Mouse (Mus musculus) embryonic facial prominence, embryonic 13.5 days (tissue): ENCODE measurements around the gene Crnn. TPM values are rescaled to one million over a fixed set of nuclear protein-coding genes. Genes with fewer than 3 reads are reported as not detected.

ENCODE experiments used
- ATAC-seq: fragments of 200-750 bp; cut with Nextera tagmentation; 2 replicates; pipeline ENCODE4 v1.8.0; 2017; ENCODE audit warnings: low read depth; ENCODE audit not compliant: insufficient number of reproducible peaks, insufficient read depth, low FRiP score, low TSS enrichment
- H3K27ac ChIP-seq: fragments of 300-500 bp; sonication (generic); 2 replicates; pipeline ENCODE4 v1.5.1; 2015; ENCODE audit warnings: moderate library complexity, mild to moderate bottlenecking, inconsistent platforms
- H3K27me3 ChIP-seq: fragments of 300-500 bp; sonication (generic); 2 replicates; pipeline ENCODE4 v1.6.1; 2015; ENCODE audit warnings: mild to moderate bottlenecking, inconsistent platforms
- H3K36me3 ChIP-seq: fragments of 300-500 bp; sonication (generic); 2 replicates; pipeline ENCODE4 v1.6.1; 2015; ENCODE audit warnings: mild to moderate bottlenecking, inconsistent platforms
- H3K4me1 ChIP-seq: fragments of 300-500 bp; sonication (generic); 2 replicates; pipeline ENCODE4 v1.6.1; 2015; ENCODE audit warnings: inconsistent platforms
- H3K4me2 ChIP-seq: fragments of 300-500 bp; sonication (generic); 2 replicates; pipeline ENCODE4 v1.6.1; 2015; ENCODE audit warnings: moderate library complexity, mild to moderate bottlenecking, inconsistent platforms
- H3K4me3 ChIP-seq: fragments of 300-500 bp; sonication (generic); 2 replicates; pipeline ENCODE4 v1.5.1; 2015; ENCODE audit warnings: mild to moderate bottlenecking, inconsistent platforms
- H3K9ac ChIP-seq: fragments of 300-500 bp; sonication (generic); 2 replicates; pipeline ENCODE4 v1.6.1; 2015; ENCODE audit warnings: mild to moderate bottlenecking, inconsistent platforms
- H3K9me3 ChIP-seq: fragments of 300-500 bp; sonication (generic); 2 replicates; pipeline ENCODE4 v1.6.1; 2016; ENCODE audit warnings: inconsistent platforms
- WGBS: fragments of 180-500 bp; shearing (Covaris S2); methylation state at CpG from one replicate; pipeline ENCODE4 v1.1.7; 2015; ENCODE audit warnings: mixed read lengths; 5-methylcytosine and 5-hydroxymethylcytosine counted together
- polyA plus RNA-seq: library from polyadenylated mRNA; unstranded; fragments of >200 nt; fragmentation: Nextera tagmentation; extraction: Ambion mirVana; gene quantifications from 2 replicates; pipeline ENCODE4 v1.2.1, GENCODE M21; 2015

The Crnn gene
- 0.65 and 0.76 TPM in 2 replicates for polyA plus RNA-seq

GRCm38 (mm10) chr3:93144510-93145051 lies at the start of gene Crnn:
TSS of gene Crnn (plus strand) at chr3:93144787.
- Histone ChIP-seq H3K9me3 (no peaks in the 10 kb centered on the region), H3K27ac (no peak within 1 kb of the TSS), H3K27me3 (no peaks in the 10 kb centered on the region), H3K4me1 (no peaks in the 10 kb centered on the region), H3K36me3 (no peaks in the 10 kb centered on the region), H3K4me2 (no peak within 1 kb of the TSS), H3K4me3 (no peak within 1 kb of the TSS), H3K9ac (no peak within 1 kb of the TSS)
- 16% methylated on average over 1 of the region's 1 CpGs for WGBS
- 0 out of 2 replicates have a peak, but pooled peaks have one; percentile 69 for ATAC-seq

- Histone ChIP-seq H3K9me3 (no peaks in the 10 kb centered on the region), H3K4me3 (no peak overlapping the region), H3K9ac (no peak overlapping the region), H3K4me1 (no peaks in the 10 kb centered on the region), H3K27ac (no peak overlapping the region), H3K36me3 (no peaks in the 10 kb centered on the region), H3K4me2 (no peak overlapping the region), H3K27me3 (no peaks in the 10 kb centered on the region)
- WGBS = 52% methylated on average over 2 of the region's 2 CpGs
- ATAC-seq = no peak
Measured at GRCm38 (mm10) chr3:93096447-93096846, 48.1 kb upstream of the Crnn start.

- Histone ChIP-seq H3K36me3 (no peaks in the 10 kb centered on the region), H3K27ac (no peak overlapping the region), H3K4me1 (no peaks in the 10 kb centered on the region), H3K9ac (no peak overlapping the region), H3K4me3 (no peak overlapping the region), H3K9me3 (no peaks in the 10 kb centered on the region), H3K27me3 (no peaks in the 10 kb centered on the region), H3K4me2 (no peak overlapping the region)
- ATAC-seq = no peak
- WGBS = 40% methylated on average over 5 of the region's 5 CpGs
Measured at GRCm38 (mm10) chr3:93111668-93112067, 32.9 kb upstream of the Crnn start.

- WGBS = 3% methylated on average over 2 of the region's 2 CpGs
- no peaks in the 10 kb centered on the region for H3K9me3 ChIP-seq
- no peaks in the 10 kb centered on the region for H3K36me3 ChIP-seq
- H3K27ac ChIP-seq = no peak overlapping the region
- H3K27me3 ChIP-seq = no peaks in the 10 kb centered on the region
- no peak overlapping the region for H3K9ac ChIP-seq
- no peaks in the 10 kb centered on the region for H3K4me1 ChIP-seq
- no peak overlapping the region for H3K4me3 ChIP-seq
- H3K4me2 ChIP-seq = no peak overlapping the region
- ATAC-seq = no peak
Measured at GRCm38 (mm10) chr3:93114481-93114880, 30.1 kb upstream of the Crnn start.

GRCm38 (mm10) chr3:93119101-93119500 lies 25.5 kb upstream of the Crnn start:
- WGBS = 49% methylated on average over 4 of the region's 4 CpGs
- H3K9me3 ChIP-seq = no peaks in the 10 kb centered on the region

GRCm38 (mm10) chr3:93128052-93128451 lies 16.5 kb upstream of the Crnn start:
- Histone ChIP-seq H3K9me3 (no peaks in the 10 kb centered on the region), H3K4me1 (no peaks in the 10 kb centered on the region), H3K27me3 (no peaks in the 10 kb centered on the region), H3K9ac (no peak overlapping the region), H3K36me3 (no peaks in the 10 kb centered on the region), H3K27ac (no peak overlapping the region), H3K4me3 (no peak overlapping the region), H3K4me2 (no peak overlapping the region)
- ATAC-seq = no peak
- WGBS = 43% methylated on average over 4 of the region's 4 CpGs

More at GRCm38 (mm10) chr3:93119101-93119500, 25.5 kb upstream of the Crnn start:
- no peaks in the 10 kb centered on the region for H3K4me1 ChIP-seq
- H3K36me3 ChIP-seq = no peaks in the 10 kb centered on the region
- H3K4me3 ChIP-seq = no peak overlapping the region
- no peak for ATAC-seq
- no peaks in the 10 kb centered on the region for H3K27me3 ChIP-seq
- no peak overlapping the region for H3K9ac ChIP-seq
- no peak overlapping the region for H3K27ac ChIP-seq
- H3K4me2 ChIP-seq = no peak overlapping the region

GRCm38 (mm10) chr3:93129076-93129475 lies 15.5 kb upstream of the Crnn start:
- H3K27me3 ChIP-seq = no peaks in the 10 kb centered on the region
- H3K9ac ChIP-seq = no peak overlapping the region
- H3K36me3 ChIP-seq = no peaks in the 10 kb centered on the region
- no peaks in the 10 kb centered on the region for H3K4me1 ChIP-seq
- no peak for ATAC-seq
- no peak overlapping the region for H3K4me2 ChIP-seq
- no peak overlapping the region for H3K4me3 ChIP-seq
- WGBS = 58% methylated on average over 5 of the region's 5 CpGs
- no peaks in the 10 kb centered on the region for H3K9me3 ChIP-seq
- no peak overlapping the region for H3K27ac ChIP-seq

GRCm38 (mm10) chr3:93130460-93130859 lies 14.1 kb upstream of the Crnn start:
- no peaks in the 10 kb centered on the region for H3K4me1 ChIP-seq
- 0 out of 2 replicates have a peak overlapping the region, but pooled peaks have one; percentile 2 for H3K9ac ChIP-seq
- no peak overlapping the region for H3K4me3 ChIP-seq
- H3K9me3 ChIP-seq = no peaks in the 10 kb centered on the region
- 13% methylated on average over 3 of the region's 3 CpGs for WGBS
- H3K4me2 ChIP-seq = no peak overlapping the region
- no peaks in the 10 kb centered on the region for H3K36me3 ChIP-seq
- no peaks in the 10 kb centered on the region for H3K27me3 ChIP-seq
- H3K27ac ChIP-seq = no peak overlapping the region
- ATAC-seq = no peak

- Histone ChIP-seq H3K4me3 (no peak overlapping the region), H3K4me2 (no peak overlapping the region), H3K9ac (no peak overlapping the region), H3K27me3 (no peaks in the 10 kb centered on the region), H3K27ac (no peak overlapping the region), H3K36me3 (no peaks in the 10 kb centered on the region), H3K4me1 (no peaks in the 10 kb centered on the region), H3K9me3 (no peaks in the 10 kb centered on the region)
- WGBS = 87% methylated on average over 6 of the region's 6 CpGs
- ATAC-seq = no peak
Measured at GRCm38 (mm10) chr3:93162502-93162901, 17.9 kb downstream of the Crnn start.

- no peaks in the 10 kb centered on the region for H3K9me3 ChIP-seq
- no peaks in the 10 kb centered on the region for H3K4me1 ChIP-seq
- H3K4me3 ChIP-seq = no peak overlapping the region
- ATAC-seq = no peak
- 64% methylated on average over 1 of the region's 1 CpGs for whole genome bisulfite sequencing
- no peaks in the 10 kb centered on the region for H3K36me3 ChIP-seq
- H3K9ac ChIP-seq = no peak overlapping the region
- H3K27me3 ChIP-seq = no peaks in the 10 kb centered on the region
- no peak overlapping the region for H3K4me2 ChIP-seq
- no peak overlapping the region for H3K27ac ChIP-seq
Measured at GRCm38 (mm10) chr3:93162996-93163592, 18.5 kb downstream of the Crnn start.

- no peaks in the 10 kb centered on the region for H3K4me1 ChIP-seq
- H3K9ac ChIP-seq = no peak overlapping the region
- no peaks in the 10 kb centered on the region for H3K9me3 ChIP-seq
- no peak overlapping the region for H3K4me3 ChIP-seq
- no peaks in the 10 kb centered on the region for H3K27me3 ChIP-seq
- no peak overlapping the region for H3K27ac ChIP-seq
- no peak overlapping the region for H3K4me2 ChIP-seq
- ATAC-seq = no peak
- no peaks in the 10 kb centered on the region for H3K36me3 ChIP-seq
- WGBS = 80% methylated on average over 4 of the region's 4 CpGs
Measured at GRCm38 (mm10) chr3:93180856-93181255, 36.3 kb downstream of the Crnn start.

GRCm38 (mm10) chr3:93196978-93197377 lies 52.4 kb downstream of the Crnn start, which contains the start of gene Flg2:
TSS of gene Flg2 (plus strand) at chr3:93197278.
- no peak for ATAC-seq
- H3K4me2 ChIP-seq = no peak within 1 kb of the TSS
- H3K4me1 ChIP-seq = no peaks in the 10 kb centered on the region
- 89% methylated on average over 3 of the region's 3 CpGs for WGBS
- no peak within 1 kb of the TSS for H3K9ac ChIP-seq
- 0 out of 2 replicates have a peak, but pooled peaks cover 2% of the 10 kb centered on the region for H3K9me3 ChIP-seq
- H3K4me3 ChIP-seq = no peak within 1 kb of the TSS
- no peaks in the 10 kb centered on the region for H3K27me3 ChIP-seq
- H3K36me3 ChIP-seq = no peaks in the 10 kb centered on the region
- no peak within 1 kb of the TSS for H3K27ac ChIP-seq
